Mouse (Mus musculus) left cerebral cortex, postnatal 14 days (tissue): ENCODE data around the gene Lrrc75a. TPM values are rescaled to one million over a fixed set of nuclear protein-coding genes. Genes with fewer than 3 reads are reported as not detected.

Experiments used
- DNase-seq, 2 experiments: peaks; one replicate each; pipeline ENCODE4 v3.0.0; 2021 to 2022; ENCODE audit warnings: low spot score in 2 of 2, mixed read lengths in 1 of 2
- intact Hi-C: fragments of 180-260 bp; cut with DNase I; formaldehyde crosslinking; loops from one replicate; pipeline ENCODE4 v1.15.1; 2025
- total RNA-seq, 2 experiments: library from RNA; stranded (reverse); gene quantifications; 2 replicates each; pipeline ENCODE4 v1.2.3; 2021

The Lrrc75a gene
- total RNA-seq, 2 experiments from 2014 or later, result 16.4 to 16.8 TPM

DNA sequence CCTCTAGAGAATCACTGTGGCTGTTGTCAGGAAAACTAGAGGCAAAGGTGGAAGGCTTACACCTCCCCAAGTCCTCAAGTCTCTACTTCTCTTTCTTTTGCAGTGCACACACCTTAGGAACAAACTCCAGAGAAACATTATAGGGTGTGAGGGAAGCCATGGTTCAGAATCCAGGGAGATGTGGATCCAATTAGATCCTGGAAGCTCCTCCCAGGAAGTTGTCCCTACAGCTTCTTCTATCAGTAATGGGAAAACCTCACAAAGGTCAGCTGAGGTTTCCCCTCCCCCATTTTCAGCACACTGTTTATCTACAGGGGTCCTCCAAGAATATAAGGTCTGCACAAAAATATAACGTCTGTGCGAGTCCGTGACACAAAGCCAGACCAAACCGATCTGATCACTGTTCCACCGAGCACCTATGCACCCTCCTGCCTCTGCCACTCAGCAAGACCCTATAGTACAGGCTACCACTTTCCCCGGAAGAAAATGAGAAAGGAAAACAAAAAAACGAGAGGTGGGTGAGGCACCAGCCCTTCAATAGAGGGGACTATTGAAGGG lies 1.3 kb downstream of the Lrrc75a start:
- no peak for DNase-seq
- intact Hi-C loops, result no loop called here

- DNase-seq, result no peak
Measured at GRCm38 (mm10) chr11:62646495-62646843, 1.9 kb downstream of the Lrrc75a start.

DNA sequence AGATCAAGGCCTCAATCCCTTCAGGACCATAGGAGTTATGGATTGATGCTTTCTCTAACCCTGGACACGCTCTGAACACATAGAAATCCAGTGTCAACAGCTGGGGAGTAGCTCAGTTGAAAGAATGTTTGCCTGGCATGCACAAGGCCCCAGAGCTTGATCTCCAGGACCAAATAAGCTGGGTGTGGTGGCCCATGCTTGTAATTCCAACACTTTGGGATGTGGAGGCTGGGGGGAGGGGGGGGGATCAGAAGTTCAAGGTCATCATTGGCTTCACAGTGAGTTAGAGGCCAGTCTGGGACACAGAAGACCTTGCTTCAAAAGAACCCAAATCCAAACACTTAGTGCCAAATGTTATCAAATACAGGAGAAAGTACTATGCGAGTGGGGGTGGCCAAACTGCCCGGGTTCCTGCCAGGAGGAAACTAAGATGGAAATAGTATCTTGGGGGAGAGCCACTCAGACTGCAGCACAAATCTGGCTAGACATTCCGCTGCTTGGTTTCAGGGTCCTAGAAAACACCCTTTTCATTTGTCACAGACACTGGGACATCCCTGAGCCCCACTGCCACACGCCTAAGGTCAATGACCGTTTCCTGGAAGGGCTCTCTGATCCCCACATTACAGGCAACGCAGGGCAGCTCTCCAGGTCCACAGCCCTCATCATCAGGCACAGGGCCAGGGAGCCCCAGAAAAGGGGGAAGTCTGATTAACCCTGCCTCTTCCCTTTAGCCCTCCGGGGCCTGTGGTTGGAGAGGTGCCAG lies 2.4 kb downstream of the Lrrc75a start:
- peak; percentile 67 to 74 for DNase-seq
- intact Hi-C loops, result no loop called here

More at GRCm38 (mm10) chr11:62646495-62646843, 1.9 kb downstream of the Lrrc75a start:
- intact Hi-C loops, result no loop called here

- no peak for DNase-seq
- intact Hi-C loops, result no loop called here
Measured at GRCm38 (mm10) chr11:62645337-62645675, 3.0 kb downstream of the Lrrc75a start.

DNA sequence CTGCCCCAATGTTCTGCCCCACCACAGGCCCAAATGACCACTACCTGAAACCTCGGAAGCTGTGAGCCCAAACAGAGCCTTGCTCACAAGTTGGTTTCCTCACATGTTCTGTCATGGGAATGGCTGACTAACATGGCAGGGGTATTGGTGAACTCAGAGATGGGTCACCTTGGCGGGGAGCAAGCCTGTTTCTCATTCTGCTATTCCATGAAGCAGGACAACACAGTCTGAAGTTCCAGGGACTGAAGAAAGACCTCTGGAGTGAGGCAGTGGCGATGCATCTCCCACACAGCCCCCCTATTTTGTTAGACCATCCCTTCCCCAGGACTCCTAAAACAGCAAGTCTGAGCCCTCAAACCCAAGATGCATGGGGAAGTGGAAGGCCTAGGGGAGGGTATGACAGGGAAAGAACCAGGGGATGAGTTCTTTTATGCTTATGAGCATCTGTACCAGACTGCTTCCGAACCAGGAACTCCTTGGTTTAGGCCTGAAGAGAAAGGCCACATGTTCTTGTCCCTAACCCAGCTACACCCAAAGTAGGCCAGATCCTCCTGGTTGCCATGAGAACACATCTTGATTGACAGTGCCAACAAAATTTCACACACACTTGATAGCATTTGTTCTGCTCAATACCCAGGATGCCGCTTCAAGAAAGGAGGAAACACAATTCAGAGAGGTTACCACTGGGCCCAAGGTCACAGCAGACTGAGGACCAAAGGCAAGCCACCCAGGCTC lies 3.6 kb downstream of the Lrrc75a start:
- intact Hi-C loops, result no loop called here
- no peak for DNase-seq

DNA sequence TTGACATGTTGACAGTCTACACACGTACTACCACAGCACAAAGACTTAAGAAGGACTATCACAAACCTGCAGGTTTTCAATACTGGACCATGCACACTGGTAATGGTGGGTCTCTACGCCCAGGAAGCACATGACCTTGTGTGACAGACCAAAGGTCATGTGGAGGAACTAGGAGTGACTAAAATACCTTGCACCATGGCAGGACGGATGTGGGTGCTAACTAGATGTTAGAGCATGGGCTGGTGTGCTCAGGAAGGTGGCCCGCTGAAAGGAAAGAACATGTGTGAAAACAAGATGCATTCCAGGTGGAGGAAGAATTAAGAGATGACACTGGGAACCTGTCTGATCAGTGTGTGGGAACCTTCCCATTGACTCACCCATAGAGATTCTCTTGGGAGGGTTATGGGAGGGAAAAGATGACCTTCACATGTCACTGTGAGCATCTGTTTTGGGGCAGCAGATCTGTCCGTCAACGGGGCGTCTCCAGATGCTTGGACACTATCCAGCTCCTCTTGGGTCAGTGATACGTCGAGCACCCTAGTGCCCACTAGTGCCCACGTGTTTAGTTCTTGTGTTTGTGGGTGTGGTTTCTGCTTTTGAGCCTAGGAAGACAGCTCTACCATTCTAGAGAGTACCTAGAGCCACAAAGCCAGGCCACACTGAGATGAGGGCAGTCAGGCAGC lies 4.5 kb downstream of the Lrrc75a start:
- intact Hi-C loops, result no loop called here

GRCm38 (mm10) chr11:62643011-62643631 lies 5.2 kb downstream of the Lrrc75a start:
- peak in 1 of 2 experiments; percentile 17 for DNase-seq
- intact Hi-C loops, result no loop called here

More for the DNA sequence above, 4.5 kb downstream of the Lrrc75a start:
- DNase-seq, result no peak

GRCm38 (mm10) chr11:62642023-62642844 lies 6.1 kb downstream of the Lrrc75a start:
- no peak for DNase-seq
- intact Hi-C loops, result no loop called here

DNA sequence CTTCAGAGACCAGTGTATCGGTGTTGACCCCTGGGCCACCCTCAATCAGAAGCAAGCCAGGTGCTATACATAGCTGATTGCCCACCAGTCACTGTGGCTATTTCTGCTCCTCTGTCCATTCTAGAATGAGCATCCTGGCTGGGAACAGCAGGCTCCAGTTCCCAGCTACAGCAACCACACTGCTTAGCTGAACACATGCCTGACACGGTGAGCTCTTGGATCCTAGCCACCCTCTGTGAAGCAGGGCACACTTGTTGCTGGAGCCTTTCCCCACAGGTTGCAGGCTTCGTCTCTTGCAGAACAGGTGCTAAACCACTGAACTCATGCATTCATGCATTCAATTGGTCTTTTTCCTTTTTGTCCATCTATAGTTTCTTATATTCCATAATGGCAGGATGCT lies 7.9 kb downstream of the Lrrc75a start:
- intact Hi-C loops, result no loop called here
- no peak for DNase-seq

DNA sequence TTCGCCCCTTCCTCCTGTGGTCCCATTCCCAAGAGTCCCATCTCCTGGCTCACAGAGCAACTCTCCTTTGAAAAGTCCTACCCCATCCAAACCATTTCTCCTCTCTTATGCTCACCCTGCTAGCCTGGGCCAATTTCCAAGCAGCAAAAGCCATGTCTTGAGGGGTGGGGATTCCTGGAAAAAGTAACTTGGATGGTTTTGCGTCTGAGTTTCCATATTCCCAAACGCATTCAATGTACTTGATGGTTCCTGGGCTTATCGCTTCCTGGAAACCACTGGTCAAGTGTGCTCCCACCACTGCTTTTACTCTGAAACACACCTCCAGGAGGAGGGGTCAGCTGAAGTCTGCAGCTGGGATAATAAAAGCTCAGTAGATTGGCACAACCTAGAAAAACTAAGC lies 9.9 kb downstream of the Lrrc75a start:
- intact Hi-C loops, result no loop called here
- no peak for DNase-seq

- DNase-seq, result no peak
- intact Hi-C loops, result no loop called here
Measured at GRCm38 (mm10) chr11:62637806-62638205, 10.5 kb downstream of the Lrrc75a start.

- intact Hi-C loops, result no loop called here
- no peak for DNase-seq
Measured at GRCm38 (mm10) chr11:62637401-62637800, 10.9 kb downstream of the Lrrc75a start.

DNA sequence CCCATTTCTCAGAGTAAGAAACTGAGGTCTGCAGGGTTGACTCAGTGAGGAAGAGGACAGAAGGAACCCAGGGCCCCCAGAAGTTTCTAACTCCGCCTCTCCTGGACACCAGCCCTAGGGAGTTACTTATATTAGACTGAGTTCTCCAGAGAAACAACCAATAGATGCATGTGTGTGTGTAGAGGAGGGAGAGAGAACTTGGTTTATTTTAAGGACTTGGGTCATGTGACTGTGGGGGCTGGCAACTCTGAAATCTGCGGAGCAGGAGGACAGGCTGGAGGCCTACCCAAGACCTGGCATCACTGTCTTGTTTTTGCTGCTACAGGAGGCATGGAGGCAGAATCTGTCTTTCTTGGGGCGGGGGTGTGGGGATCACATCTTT lies 11.5 kb downstream of the Lrrc75a start:
- intact Hi-C loops, result no loop called here
- peak; percentile 63 to 86 for DNase-seq

- DNase-seq, result no peak
- intact Hi-C loops, result no loop called here
Measured at GRCm38 (mm10) chr11:62636105-62636839, 12.1 kb downstream of the Lrrc75a start.

DNA sequence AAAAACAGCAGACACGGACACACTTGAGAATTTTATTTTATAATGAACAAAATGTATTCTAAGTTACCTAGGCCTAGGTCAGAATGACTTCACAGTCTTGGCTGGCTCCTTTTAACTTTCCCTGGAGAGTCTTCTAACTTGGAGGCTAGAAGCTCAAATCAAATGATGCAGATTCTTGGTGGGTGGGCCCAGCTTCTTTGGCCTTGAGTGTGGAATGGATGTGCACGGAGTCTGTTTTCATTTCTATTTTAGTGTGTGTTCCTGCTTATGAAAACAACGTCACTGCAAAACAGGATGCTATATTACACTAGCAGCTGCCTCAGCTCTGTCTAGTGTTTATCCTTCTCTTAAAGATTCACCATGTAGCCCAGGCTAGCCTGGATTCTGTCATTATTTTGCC lies 12.9 kb downstream of the Lrrc75a start:
- intact Hi-C loops, result no loop called here
- no peak for DNase-seq

- no peak for DNase-seq
- intact Hi-C loops, result no loop called here
Measured at GRCm38 (mm10) chr11:62631138-62631537, 17.2 kb downstream of the Lrrc75a start.

DNA sequence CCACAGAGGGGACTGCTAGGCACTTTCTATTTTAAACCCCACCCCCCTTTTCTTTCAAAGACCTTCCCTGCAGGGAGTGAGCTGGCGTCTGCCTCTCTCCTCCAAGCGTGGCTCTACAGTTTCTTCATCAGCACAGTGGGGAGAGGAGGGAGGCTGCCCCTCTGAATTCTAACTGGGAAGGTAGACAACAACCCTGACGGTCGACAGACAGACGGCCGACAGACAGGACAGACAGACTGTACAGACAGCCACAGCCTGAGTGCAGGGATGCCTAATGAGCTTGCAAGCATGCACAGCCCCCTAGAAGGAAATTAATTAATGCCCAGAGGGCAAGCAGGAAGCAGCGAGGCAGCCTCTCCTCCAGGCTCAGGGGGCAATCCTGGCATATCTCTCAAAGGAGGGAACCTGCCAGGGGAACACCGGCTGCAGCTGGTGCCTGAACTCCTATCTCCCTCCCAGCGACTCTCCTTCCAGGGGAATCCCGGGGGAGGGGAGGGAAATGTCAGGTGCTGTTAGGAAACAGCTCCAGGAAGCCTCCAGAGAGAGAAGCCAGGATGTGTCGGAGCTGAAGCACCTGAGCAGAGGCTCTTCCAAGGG lies 18.0 kb downstream of the Lrrc75a start:
- intact Hi-C loops, result no loop called here
- no peak for DNase-seq
